15 mouse cellular contexts compared by ENCODE assay signal in genomic region chr3:35104884-35105283, GRCm38 (mm10).
"Had no signal": no experiment of that assay in that cellular context is flagged by ENCODE, and none has a peak within 500 bp of the region (broad histone marks: within the 10 kb centered on the region; RNA-seq: fewer than 3 reads in every experiment).

No protein-coding gene starts in this region.

- H3K4me2 ChIP-seq: kidney, embryonic 15.5 days; liver, embryonic 12.5 days; lung, embryonic 14.5 days had no signal

- H3K9me3 ChIP-seq: kidney, embryonic 15.5 days; limb, embryonic 10.5 days; liver, embryonic 12.5 days had no signal

- H3K27me3 ChIP-seq: liver, embryonic 12.5 days had no signal

- H3K4me3 ChIP-seq: kidney, embryonic 15.5 days; left cerebral cortex, adult 2 months; limb, embryonic 10.5 days; liver, embryonic 12.5 days had no signal

- DNase-seq: kidney, adult 2 months; kidney, postnatal 14 days; lung, embryonic 14.5 days; lung, postnatal 10 days; lung, postnatal 4 days; midbrain, embryonic 14.5 days; retina, postnatal 1 day; right cerebral cortex, postnatal 4 days; spleen, adult 18-20 months; thymus, adult 2 months; thymus, postnatal 25 days had no signal

- H3K4me1 ChIP-seq: kidney, embryonic 15.5 days; liver, embryonic 12.5 days had no signal

- ATAC-seq: liver, embryonic 12.5 days had no signal

- H3K27ac ChIP-seq: kidney, embryonic 15.5 days; left cerebral cortex, adult 2 months; limb, embryonic 10.5 days; liver, embryonic 12.5 days had no signal

- H3K9ac ChIP-seq: kidney, embryonic 15.5 days; liver, embryonic 12.5 days; lung, embryonic 14.5 days had no signal

- H3K36me3 ChIP-seq: kidney, embryonic 15.5 days; limb, embryonic 10.5 days; liver, embryonic 12.5 days had no signal
